Mouse (Mus musculus) CH12.LX (cell line): ENCODE results near the gene Abhd16a. TPM values are rescaled to one million over a fixed set of nuclear protein-coding genes. Genes with fewer than 3 reads are reported as not detected.

Experiments
- DNase-seq: peaks from one replicate; pipeline ENCODE4 v3.0.0-alpha.2; 2013; ENCODE audit errors: extremely low read depth
- H3K27ac ChIP-seq: 2 replicates; pipeline ENCODE4 v1.5.1; 2012; ENCODE audit warnings: low read depth, mild to moderate bottlenecking, control low read depth, moderate library complexity; ENCODE audit not compliant: insufficient read depth
- H3K27me3 ChIP-seq: replicated peaks from 2 replicates; pipeline ENCODE3; 2012; ENCODE audit warnings: inconsistent platforms
- H3K36me3 ChIP-seq, 2 experiments: replicated peaks in 1 of 2; 2 replicates each; pipeline versions ENCODE3 to v1.6.1; 2012; ENCODE audit warnings: inconsistent platforms in 1 of 2, low read length in 1 of 2, mild to moderate bottlenecking in 1 of 2, mixed read lengths in 1 of 2, moderate library complexity in 1 of 2; ENCODE audit not compliant: control insufficient read depth in 1 of 2, insufficient read depth in 1 of 2
- H3K4me1 ChIP-seq, 2 experiments: 2 replicates each; pipeline ENCODE4 v1.6.1; 2012; ENCODE audit warnings: inconsistent platforms in 1 of 2, moderate library complexity in 1 of 2; ENCODE audit not compliant: insufficient read depth in 2 of 2, control insufficient read depth in 1 of 2
- H3K4me2 ChIP-seq: 2 replicates; pipeline ENCODE4 v1.6.1; 2012; ENCODE audit warnings: low read depth, mild to moderate bottlenecking, control low read depth; ENCODE audit not compliant: poor library complexity, insufficient read depth, severe bottlenecking
- H3K4me3 ChIP-seq, 3 experiments: fragments of 150-350 bp in 1 of 3; sonication (generic) in 1 of 3; replicated peaks in 1 of 3; 2 replicates each; pipeline versions ENCODE3 to v1.5.1; 2011 to 2012; ENCODE audit warnings: low read depth in 2 of 3, low read length in 2 of 3, mild to moderate bottlenecking in 2 of 3, moderate library complexity in 2 of 3, control low read depth in 1 of 3, improper control_type of control experiment in 1 of 3, inconsistent platforms in 1 of 3, mixed read lengths in 1 of 3; ENCODE audit not compliant: poor library complexity in 1 of 3
- H3K79me2 ChIP-seq: replicated peaks from 2 replicates; pipeline ENCODE4 v1.6.1; 2012; ENCODE audit warnings: mild to moderate bottlenecking, moderate library complexity; ENCODE audit not compliant: control insufficient read depth, poor library complexity, insufficient read depth, severe bottlenecking; ENCODE audit errors: extremely low read depth
- H3K9ac ChIP-seq: 2 replicates; pipeline ENCODE4 v1.6.1; 2012; ENCODE audit warnings: low read depth, mild to moderate bottlenecking, control low read depth, moderate library complexity; ENCODE audit not compliant: insufficient read depth
- H3K9me3 ChIP-seq: replicated peaks from 2 replicates; pipeline ENCODE3; 2012; ENCODE audit warnings: low read length, inconsistent platforms, mixed read lengths
- BHLHE40 ChIP-seq: IDR thresholded peaks from 2 replicates; pipeline ENCODE4 v1.6.1; 2011; ENCODE audit warnings: mild to moderate bottlenecking, low read depth, low read length, improper control_type of control experiment
- CHD1 ChIP-seq: IDR thresholded peaks from 2 replicates; pipeline ENCODE4 v1.6.1; 2012; ENCODE audit warnings: low read depth, low read length, improper control_type of control experiment, inconsistent platforms
- CHD2 ChIP-seq: IDR thresholded peaks from 2 replicates; pipeline ENCODE4 v1.6.1; 2011; ENCODE audit warnings: low read length, improper control_type of control experiment
- CTCF ChIP-seq, 2 experiments: IDR thresholded peaks in 1 of 2; conservative IDR thresholded peaks in 1 of 2; 2 replicates each; pipeline ENCODE4 v1.5.1; 2011 to 2012; ENCODE audit warnings: low read depth in 2 of 2, low read length in 2 of 2, improper control_type of control experiment in 1 of 2, inconsistent platforms in 1 of 2, mild to moderate bottlenecking in 1 of 2, moderate library complexity in 1 of 2
- E2F4 ChIP-seq: IDR thresholded peaks from 2 replicates; pipeline ENCODE4 v1.6.1; 2011; ENCODE audit warnings: low read depth, low read length, improper control_type of control experiment; ENCODE audit not compliant: insufficient replicate concordance
- ETS1 ChIP-seq: conservative IDR thresholded peaks from 2 replicates; pipeline ENCODE4 v1.6.1; 2012; ENCODE audit warnings: low read depth, mild to moderate bottlenecking, inconsistent platforms, low read length, improper control_type of control experiment, moderate library complexity
- GABPA ChIP-seq: IDR thresholded peaks from 2 replicates; pipeline ENCODE4 v1.6.1; 2012; ENCODE audit warnings: low read depth, low read length, improper control_type of control experiment, inconsistent platforms; ENCODE audit not compliant: insufficient replicate concordance
- HCFC1 ChIP-seq: IDR thresholded peaks from 2 replicates; pipeline ENCODE4 v1.6.1; 2012; ENCODE audit warnings: low read depth, mild to moderate bottlenecking, inconsistent platforms, low read length, improper control_type of control experiment
- IRF4 ChIP-seq: IDR thresholded peaks from 2 replicates; pipeline ENCODE4 v1.6.1; 2014; ENCODE audit warnings: low read depth, mild to moderate bottlenecking, inconsistent platforms, low read length, improper control_type of control experiment
- JUND ChIP-seq: conservative IDR thresholded peaks from 2 replicates; pipeline ENCODE4 v1.6.1; 2011; ENCODE audit warnings: low read depth, low read length, improper control_type of control experiment
- KAT2A ChIP-seq: IDR thresholded peaks from 2 replicates; pipeline ENCODE4 v1.6.1; 2012; ENCODE audit warnings: low read length, improper control_type of control experiment, inconsistent platforms; ENCODE audit not compliant: insufficient replicate concordance
- MAFK ChIP-seq: IDR thresholded peaks from 2 replicates; pipeline ENCODE4 v1.6.1; 2011; ENCODE audit warnings: low read length, improper control_type of control experiment; ENCODE audit not compliant: insufficient replicate concordance
- MAZ ChIP-seq: IDR thresholded peaks from 2 replicates; pipeline ENCODE4 v1.6.1; 2012; ENCODE audit warnings: low read depth, mild to moderate bottlenecking, inconsistent platforms, low read length, improper control_type of control experiment, moderate library complexity
- MEF2A ChIP-seq: IDR thresholded peaks from 2 replicates; pipeline ENCODE4 v1.6.1; 2014; ENCODE audit warnings: low read depth, mild to moderate bottlenecking, inconsistent platforms, low read length, improper control_type of control experiment, borderline replicate concordance
- MXI1 ChIP-seq: IDR thresholded peaks from 2 replicates; pipeline ENCODE4 v1.6.1; 2011; ENCODE audit warnings: mild to moderate bottlenecking, low read depth, low read length, improper control_type of control experiment
- POLR2A ChIP-seq: IDR thresholded peaks from 2 replicates; pipeline ENCODE4 v1.6.1; 2011; ENCODE audit warnings: low read depth, mild to moderate bottlenecking, improper control_type of control experiment, low read length
- POLR2AphosphoS2 ChIP-seq: IDR thresholded peaks from 2 replicates; pipeline ENCODE4 v1.6.1; 2011; ENCODE audit warnings: low read depth, low read length, improper control_type of control experiment
- RCOR1 ChIP-seq: conservative IDR thresholded peaks from 2 replicates; pipeline ENCODE4 v1.6.1; 2012; ENCODE audit warnings: low read depth, mild to moderate bottlenecking, inconsistent platforms, low read length, improper control_type of control experiment
- SMC3 ChIP-seq: IDR thresholded peaks from 2 replicates; pipeline ENCODE4 v1.6.1; 2011; ENCODE audit warnings: low read depth, low read length, improper control_type of control experiment
- TBP ChIP-seq: conservative IDR thresholded peaks from 2 replicates; pipeline ENCODE4 v1.6.1; 2011; ENCODE audit warnings: low read depth, low read length, improper control_type of control experiment
- TCF12 ChIP-seq: IDR thresholded peaks from 2 replicates; pipeline ENCODE4 v1.6.1; 2014; ENCODE audit warnings: low read depth, mild to moderate bottlenecking, inconsistent platforms, low read length, improper control_type of control experiment
- UBTF ChIP-seq: IDR thresholded peaks from 2 replicates; pipeline ENCODE4 v1.6.1; 2012; ENCODE audit warnings: low read depth, mild to moderate bottlenecking, inconsistent platforms, low read length, improper control_type of control experiment, moderate library complexity
- USF1 ChIP-seq: IDR thresholded peaks from 2 replicates; pipeline ENCODE4 v1.6.1; 2014; ENCODE audit warnings: low read depth, mild to moderate bottlenecking, inconsistent platforms, low read length, improper control_type of control experiment
- ZMIZ1 ChIP-seq: IDR thresholded peaks from 2 replicates; pipeline ENCODE4 v1.6.1; 2012; ENCODE audit warnings: low read depth, mild to moderate bottlenecking, inconsistent platforms, low read length, improper control_type of control experiment
- dilution Hi-C: fragments of 300-500 bp; cut with MboI; formaldehyde crosslinking; loops from 2 replicates; pipeline ENCODE4 v1.14.3; 2020; ENCODE audit warnings: low sequenced_read_pairs; ENCODE audit not compliant: extremely low pct_unique_long_range_greater_than_20kb, extremely low pct_ligation_motif_present
- in situ Hi-C: fragments of 300-500 bp; cut with MboI; formaldehyde crosslinking; loops from 3 replicates; pipeline ENCODE4 v1.14.3; 2019; ENCODE audit warnings: low sequenced_read_pairs, low pct_ligation_motif_present, low pct_unique_long_range_greater_than_20kb, mixed read lengths
- polyA plus RNA-seq: library from polyadenylated mRNA; unstranded; fragments of >175 nt; gene quantifications from 2 replicates; pipeline ENCODE4 v1.2.1, GENCODE M21; 2012; ENCODE audit warnings: low read depth; ENCODE audit not compliant: insufficient read length
- total RNA-seq, 2 experiments: library from RNA; depleted of rRNA; stranded (reverse); fragments of 300-350 nt in 1 of 2; fragments of >200 nt in 1 of 2; gene quantifications; 2 replicates each; pipeline ENCODE4 v1.2.3; 2012 to 2014

Gene Abhd16a
- total and polyA plus RNA-seq, 3 experiments: 11.6 to 16.6 (median 15.3) TPM

DNA sequence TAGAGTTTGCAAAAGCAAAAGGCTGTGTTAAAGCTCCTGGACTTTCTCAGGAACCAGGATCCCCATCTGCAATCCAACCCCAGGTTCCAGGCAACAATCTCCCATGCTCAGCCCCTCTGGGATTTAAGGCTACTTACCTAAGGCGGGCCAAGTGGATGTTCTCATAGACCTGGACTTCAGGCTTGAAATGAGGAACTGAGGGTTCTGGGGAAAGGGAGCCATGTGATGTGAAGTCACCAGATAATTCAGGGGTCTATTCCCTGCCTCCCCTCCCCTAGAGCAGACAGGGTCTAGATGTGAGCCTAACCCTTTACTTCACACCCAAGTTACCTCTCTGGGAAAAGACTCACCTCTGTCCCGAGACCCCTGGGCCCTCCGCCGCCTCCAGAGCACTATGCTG is 8.4 kb upstream of the Abhd16a start:
- TF ChIP-seq ZMIZ1 (no peak), TCF12 (no peak), IRF4 (no peak), JUND (no peak), USF1 (no peak), POLR2AphosphoS2 (no peak), POLR2A (no peak), MAFK (no peak), CHD2 (no peak), MAZ (no peak), RCOR1 (no peak), MXI1 (no peak), CTCF (conservative IDR thresholded peaks at IDR 0.05 in 1 of 2, IDR thresholded peaks at IDR 0.05 in 1 of 2; ENCODE audit: low read depth in 2 of 2, low read length in 2 of 2) (no peak), GABPA (no peak), ETS1 (no peak), BHLHE40 (no peak), KAT2A (no peak), MEF2A (no peak)
- peaks cover 3% of the 10 kb centered on the region for H3K27me3 ChIP-seq
- H3K9ac ChIP-seq: no peak overlapping the region
- H3K4me3 ChIP-seq: no peak overlapping the region
- dilution Hi-C loops (no loop called here), in situ Hi-C loops (no loop called here)
- no peak overlapping the region for H3K27ac ChIP-seq
- H3K4me1 ChIP-seq: peaks cover 17 to 22% of the 10 kb centered on the region in 2 experiments
- H3K36me3 ChIP-seq: no peaks in the 10 kb centered on the region
- no peak overlapping the region for H3K4me2 ChIP-seq
- H3K9me3 ChIP-seq: no peaks in the 10 kb centered on the region
- no peaks in the 10 kb centered on the region for H3K79me2 ChIP-seq
- peak; percentile 14 for DNase-seq

DNA sequence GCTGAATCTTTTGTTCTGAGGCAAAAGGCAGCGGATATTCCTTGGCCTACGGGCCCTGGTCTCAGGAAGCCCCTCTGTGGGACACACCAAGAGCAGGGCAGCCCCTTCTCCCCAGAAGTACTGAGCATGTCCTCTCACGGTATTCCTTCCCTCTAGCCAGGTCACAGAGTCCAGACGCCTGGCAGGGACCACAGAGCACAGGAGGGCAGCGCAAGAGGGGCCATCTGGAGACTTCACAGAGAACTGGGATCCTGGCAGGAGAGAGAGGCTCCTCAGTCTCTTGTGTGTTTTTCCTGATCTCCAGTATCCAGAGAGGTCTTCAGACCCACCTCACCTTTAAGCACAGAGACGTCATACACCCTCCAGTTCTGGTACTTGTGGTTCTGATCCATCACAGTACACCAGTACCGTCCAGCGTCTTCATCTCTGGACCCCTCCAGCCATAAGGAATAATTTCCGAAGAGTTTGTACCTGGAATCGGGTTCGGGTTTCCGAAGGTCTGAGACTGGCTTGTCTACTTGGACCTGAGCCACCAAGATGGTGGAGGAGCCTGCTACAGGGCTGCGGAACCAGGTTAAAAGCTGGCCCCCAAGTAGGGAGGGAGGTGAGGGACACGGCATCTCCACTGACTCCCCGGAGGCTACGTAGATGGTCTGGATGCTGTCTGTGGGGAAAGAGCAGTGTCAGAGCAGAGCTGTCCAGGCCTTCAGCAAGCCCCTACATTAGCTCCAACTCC is 6.1 kb upstream of the Abhd16a start:
- Histone ChIP-seq H3K4me3 (no peak overlapping the region), H3K4me1 (peaks cover 13 to 22% of the 10 kb centered on the region in 2 experiments), H3K9me3 (no peaks in the 10 kb centered on the region), H3K4me2 (no peak overlapping the region), H3K79me2 (no peaks in the 10 kb centered on the region), H3K27ac (no peak overlapping the region), H3K9ac (no peak overlapping the region), H3K27me3 (peaks cover 17% of the 10 kb centered on the region), H3K36me3 (no peaks in the 10 kb centered on the region)
- dilution Hi-C loops (no loop called here), in situ Hi-C loops (no loop called here)
- TF ChIP-seq RCOR1 (no peak), BHLHE40 (no peak), TBP (no peak), MAFK (no peak), ETS1 (no peak), UBTF (no peak), MEF2A (no peak), USF1 (no peak), E2F4 (no peak), POLR2A (no peak), SMC3 (no peak), IRF4 (no peak), GABPA (no peak), MAZ (no peak), KAT2A (no peak), HCFC1 (no peak), CHD1 (no peak)
- DNase-seq: no peak
